Mouse (Mus musculus): Measurements from ENCODE around the gene Tmem45b. TPM values are rescaled to one million over a fixed set of nuclear protein-coding genes. Genes with fewer than 3 reads are reported as not detected.

Gene Tmem45b
- polyA plus RNA-seq, 1 experiment = not detected

DNA sequence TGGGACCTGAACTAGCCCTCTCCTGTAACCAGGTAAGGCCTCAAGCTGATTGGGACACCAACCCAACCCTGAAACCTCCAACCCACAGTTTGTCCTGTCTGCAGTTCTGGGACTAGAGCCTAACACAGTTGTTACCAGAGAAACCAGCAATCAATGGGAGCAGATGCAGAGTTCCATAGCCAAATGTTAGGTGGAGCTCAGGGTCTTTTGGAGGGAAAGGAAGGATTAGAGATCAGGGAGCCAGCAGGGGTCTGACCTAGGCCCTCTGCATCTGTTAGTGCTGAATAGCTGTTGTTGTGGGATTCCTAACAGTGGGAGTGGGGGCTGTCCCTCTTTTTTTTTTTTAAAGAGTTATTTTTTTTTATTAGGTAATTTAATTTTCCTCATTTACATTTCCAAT is 87.6 kb downstream of the Tmem45b start:
- H3K27ac ChIP-seq (ENCODE audit: insufficient read depth, low read depth, low read length) = no peak overlapping the region
- no peaks in the 10 kb centered on the region for H3K4me1 ChIP-seq (ENCODE audit: control insufficient read depth, insufficient read depth, low read length)
- TF ChIP-seq CTCF (IDR thresholded peaks at IDR 0.05; ENCODE audit: low read depth, low read length) (no peak), POLR2A (IDR thresholded peaks at IDR 0.05; ENCODE audit: borderline replicate concordance, low read depth, low read length) (no peak)
- H3K4me3 ChIP-seq (ENCODE audit: insufficient read depth, low read length) = no peak overlapping the region

Other genes starting within 250 kb of the Tmem45b start
- gene Prdm10, start 183.9 kb downstream of the Tmem45b start, polyA plus RNA-seq (2012; ENCODE audit: insufficient read depth, insufficient read length, missing spikeins) = 6.3 and 8.3 TPM in 2 replicates
- gene Nfrkb, start 78.3 kb downstream of the Tmem45b start, polyA plus RNA-seq (2012; ENCODE audit: insufficient read depth, insufficient read length, missing spikeins) = 13.1 and 14.2 TPM in 2 replicates

All from bone marrow macrophage, adult 2 months (primary cell).